Mouse (Mus musculus): ENCODE results near the gene Rbpjl. TPM values are rescaled to one million over a fixed set of nuclear protein-coding genes. Genes with fewer than 3 reads are reported as not detected.

Gene Rbpjl
- polyA plus RNA-seq, 1 experiment, result not detected

DNA sequence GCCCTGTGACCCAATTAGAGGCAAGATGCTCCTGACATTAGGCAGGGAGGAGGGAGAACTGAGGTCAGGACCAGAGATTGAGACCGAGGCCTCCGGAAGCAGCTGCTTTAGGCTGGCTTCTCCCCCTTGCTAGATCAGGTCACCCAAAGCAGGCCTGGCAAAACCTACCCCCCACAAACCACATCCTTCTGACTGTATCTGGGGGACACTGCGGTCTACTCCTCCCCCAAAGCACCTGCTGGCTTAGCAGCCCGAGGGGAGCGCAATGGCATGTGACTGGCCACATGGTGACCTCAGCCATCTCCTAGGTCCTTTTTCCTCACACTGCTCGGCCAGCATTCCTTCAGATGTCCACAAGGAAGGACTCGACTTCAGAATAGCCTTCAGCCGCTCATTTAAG is 38.2 kb downstream of the Rbpjl start:
- H3K27ac ChIP-seq (ENCODE audit: insufficient read depth, low read length), result peak overlapping the region; percentile 68; the same call in 1 of the 2 replicates
- peaks cover 13% of the 10 kb centered on the region for H3K4me1 ChIP-seq (ENCODE audit: control insufficient read depth, insufficient read depth, low read length)

DNA sequence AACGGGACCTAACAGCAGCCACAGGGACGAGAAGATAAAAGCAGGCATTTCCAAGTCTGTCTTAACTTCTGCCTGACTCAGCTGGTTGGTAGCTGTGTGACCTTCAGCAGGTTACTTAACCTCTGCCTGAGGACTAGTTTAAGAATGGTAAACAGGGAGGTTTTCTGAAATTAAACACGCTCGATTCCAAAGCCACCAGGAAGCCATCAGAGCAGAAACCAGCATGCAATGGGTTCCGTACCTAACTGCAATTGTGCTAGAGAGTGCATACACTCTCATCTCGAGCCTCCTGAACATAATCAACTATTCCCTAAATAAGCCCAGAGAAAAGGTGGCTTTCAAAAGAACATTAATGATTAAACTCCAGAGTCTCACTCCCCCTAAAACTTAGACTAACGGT is 38.8 kb downstream of the Rbpjl start:
- H3K4me1 ChIP-seq (ENCODE audit: control insufficient read depth, insufficient read depth, low read length), result peaks cover 12% of the 10 kb centered on the region
- no peak for TF ChIP-seq POLR2A (IDR thresholded peaks at IDR 0.05; ENCODE audit: low read depth, low read length)
- no peak for TF ChIP-seq CTCF (IDR thresholded peaks at IDR 0.05; ENCODE audit: borderline replicate concordance, insufficient read depth, low read length)

More for the DNA sequence above, 38.2 kb downstream of the Rbpjl start:
- no peak for TF ChIP-seq POLR2A (IDR thresholded peaks at IDR 0.05; ENCODE audit: low read depth, low read length)
- no peak for TF ChIP-seq CTCF (IDR thresholded peaks at IDR 0.05; ENCODE audit: borderline replicate concordance, insufficient read depth, low read length)
- peak overlapping the region; percentile 66 for H3K4me3 ChIP-seq (ENCODE audit: insufficient read depth, low read length)

DNA sequence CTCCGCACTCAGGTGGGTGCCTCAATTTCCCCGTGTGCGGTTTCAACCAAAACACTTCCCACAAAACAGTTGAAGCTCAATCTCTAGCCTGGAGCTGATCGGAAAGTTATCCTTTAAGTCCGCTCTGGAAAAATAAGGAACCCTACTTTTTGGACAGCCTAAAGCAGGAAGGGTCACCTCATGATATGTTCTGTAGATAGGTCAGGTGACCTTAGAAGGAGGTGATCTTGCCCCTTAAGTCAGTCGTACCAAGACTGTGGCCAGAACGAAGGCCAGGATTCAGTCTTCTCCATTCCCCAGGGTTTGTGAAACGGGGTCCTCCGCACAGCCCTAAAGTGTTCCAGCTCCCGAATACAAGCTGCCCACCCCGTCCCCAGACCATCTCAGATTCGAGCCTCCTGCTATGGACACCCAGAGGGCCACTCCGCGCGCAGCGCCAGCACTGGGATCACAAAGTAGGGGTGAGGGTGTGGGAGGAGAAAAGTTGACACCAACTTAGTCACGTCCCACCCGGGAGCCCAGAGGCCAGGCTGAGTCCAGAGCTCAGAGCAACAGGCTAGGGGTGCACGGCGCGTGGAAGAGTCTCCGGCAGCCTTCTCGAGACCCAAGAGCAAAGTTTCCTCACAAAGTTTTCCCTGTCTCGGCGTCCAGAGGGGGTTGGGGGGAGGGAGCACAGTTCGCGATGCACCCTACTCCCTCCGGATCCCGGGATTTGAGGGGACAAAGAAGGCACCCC is 39.5 kb downstream of the Rbpjl start:
- TF ChIP-seq POLR2A (IDR thresholded peaks at IDR 0.05; ENCODE audit: low read depth, low read length), result no peak; the same call in 1 of the 2 replicates
- no peak for TF ChIP-seq CTCF (IDR thresholded peaks at IDR 0.05; ENCODE audit: borderline replicate concordance, insufficient read depth, low read length)
- peak overlapping the region; percentile 66 for H3K4me3 ChIP-seq (ENCODE audit: insufficient read depth, low read length)
- H3K27ac ChIP-seq (ENCODE audit: insufficient read depth, low read length), result peak overlapping the region; percentile 68
- peaks cover 10% of the 10 kb centered on the region for H3K4me1 ChIP-seq (ENCODE audit: control insufficient read depth, insufficient read depth, low read length)

More for the DNA sequence above, 38.8 kb downstream of the Rbpjl start:
- Histone ChIP-seq H3K27ac (ENCODE audit: insufficient read depth, low read length) (peak overlapping the region; percentile 68; the same call in 1 of the 2 replicates), H3K4me3 (ENCODE audit: insufficient read depth, low read length) (peak overlapping the region; percentile 66)

DNA sequence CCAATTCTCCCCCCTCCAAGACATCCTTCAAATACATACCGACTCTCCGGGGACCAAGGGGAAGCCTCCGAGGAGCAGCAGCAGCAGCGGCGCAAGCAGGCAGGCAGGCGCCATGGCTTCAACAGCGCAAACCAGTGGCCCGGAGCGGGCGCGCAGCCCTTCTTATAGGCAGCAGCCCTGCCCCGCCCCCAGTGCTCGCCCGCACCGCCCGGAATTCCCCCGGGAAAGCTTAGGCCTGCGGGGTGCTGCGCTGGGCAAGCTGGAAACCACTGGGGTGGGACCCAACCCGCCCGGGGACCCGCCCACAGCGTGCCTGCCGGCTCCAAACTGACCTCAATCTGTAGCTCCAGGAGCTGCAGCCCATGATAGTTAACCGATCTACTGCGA is 40.1 kb downstream of the Rbpjl start:
- Histone ChIP-seq H3K4me1 (ENCODE audit: control insufficient read depth, insufficient read depth, low read length) (peaks cover 6% of the 10 kb centered on the region; the same call in 1 of the 2 replicates), H3K27ac (ENCODE audit: insufficient read depth, low read length) (peak overlapping the region; percentile 68), H3K4me3 (ENCODE audit: insufficient read depth, low read length) (peak overlapping the region; percentile 66)
- TF ChIP-seq POLR2A (IDR thresholded peaks at IDR 0.05; ENCODE audit: low read depth, low read length) (peak; percentile 98), CTCF (IDR thresholded peaks at IDR 0.05; ENCODE audit: borderline replicate concordance, insufficient read depth, low read length) (no peak)

DNA sequence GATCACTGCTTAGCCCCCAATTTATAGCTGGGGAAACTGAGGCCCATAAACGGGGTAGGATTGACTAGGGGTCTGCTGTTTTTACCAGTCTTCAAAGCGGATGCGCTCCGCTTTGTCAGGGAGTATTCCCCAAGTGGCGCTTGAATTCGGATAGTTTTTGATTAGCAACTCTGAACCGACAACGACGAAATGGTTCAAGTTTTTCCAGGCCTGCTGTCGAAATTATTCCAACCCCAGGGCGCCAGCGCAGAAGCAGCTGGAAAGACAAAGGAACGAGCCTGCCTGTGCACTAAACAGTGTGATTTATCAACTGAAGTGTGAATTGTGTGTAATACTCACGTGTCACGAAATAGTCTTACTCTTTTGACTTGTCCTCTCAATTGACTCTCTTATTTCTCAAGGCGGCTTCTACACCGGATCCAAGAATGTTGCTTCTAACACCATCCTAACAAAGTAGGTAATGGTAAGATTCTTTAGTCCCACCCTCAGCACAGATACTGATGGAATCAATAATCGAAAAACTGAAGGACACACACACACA is 40.6 kb downstream of the Rbpjl start, which contains the start of gene Sdc4:
Gene Sdc4 (minus strand): TSS at position 428 of the 541 bp plus-strand sequence.
- peaks cover 3% of the 10 kb centered on the region; the same call in 1 of the 2 replicates for H3K4me1 ChIP-seq (ENCODE audit: control insufficient read depth, insufficient read depth, low read length)
- TF ChIP-seq CTCF (IDR thresholded peaks at IDR 0.05; ENCODE audit: borderline replicate concordance, insufficient read depth, low read length), result no peak
- no peak for TF ChIP-seq POLR2A (IDR thresholded peaks at IDR 0.05; ENCODE audit: low read depth, low read length)
- H3K4me3 ChIP-seq (ENCODE audit: insufficient read depth, low read length), result peak within 1 kb of the TSS; percentile 66
- H3K27ac ChIP-seq (ENCODE audit: insufficient read depth, low read length), result peak within 1 kb of the TSS; percentile 68

DNA sequence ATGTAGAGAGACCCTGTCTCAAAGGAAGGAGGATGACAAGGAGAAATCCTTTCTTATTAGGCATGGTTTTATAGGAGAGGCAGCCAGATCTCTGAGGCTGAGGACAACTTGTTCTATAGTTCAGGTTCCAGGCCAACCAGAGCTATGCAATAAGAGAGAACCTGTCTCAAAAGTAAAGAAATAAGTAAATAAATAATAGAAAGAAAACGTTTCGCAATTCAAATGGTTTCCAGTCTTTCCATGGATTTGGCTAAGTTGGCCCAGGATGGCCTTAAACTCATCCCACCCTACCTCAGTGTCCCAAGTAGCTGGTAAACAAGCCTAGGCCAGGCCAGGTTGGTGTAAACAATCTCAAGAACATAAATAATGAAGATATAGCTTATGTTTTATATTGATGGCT is 41.8 kb downstream of the Rbpjl start:
- TF ChIP-seq CTCF (IDR thresholded peaks at IDR 0.05; ENCODE audit: borderline replicate concordance, insufficient read depth, low read length) (no peak), POLR2A (IDR thresholded peaks at IDR 0.05; ENCODE audit: low read depth, low read length) (no peak)
- no peaks in the 10 kb centered on the region for H3K4me1 ChIP-seq (ENCODE audit: control insufficient read depth, insufficient read depth, low read length)
- no peak overlapping the region for H3K4me3 ChIP-seq (ENCODE audit: insufficient read depth, low read length)
- no peak overlapping the region for H3K27ac ChIP-seq (ENCODE audit: insufficient read depth, low read length)

DNA sequence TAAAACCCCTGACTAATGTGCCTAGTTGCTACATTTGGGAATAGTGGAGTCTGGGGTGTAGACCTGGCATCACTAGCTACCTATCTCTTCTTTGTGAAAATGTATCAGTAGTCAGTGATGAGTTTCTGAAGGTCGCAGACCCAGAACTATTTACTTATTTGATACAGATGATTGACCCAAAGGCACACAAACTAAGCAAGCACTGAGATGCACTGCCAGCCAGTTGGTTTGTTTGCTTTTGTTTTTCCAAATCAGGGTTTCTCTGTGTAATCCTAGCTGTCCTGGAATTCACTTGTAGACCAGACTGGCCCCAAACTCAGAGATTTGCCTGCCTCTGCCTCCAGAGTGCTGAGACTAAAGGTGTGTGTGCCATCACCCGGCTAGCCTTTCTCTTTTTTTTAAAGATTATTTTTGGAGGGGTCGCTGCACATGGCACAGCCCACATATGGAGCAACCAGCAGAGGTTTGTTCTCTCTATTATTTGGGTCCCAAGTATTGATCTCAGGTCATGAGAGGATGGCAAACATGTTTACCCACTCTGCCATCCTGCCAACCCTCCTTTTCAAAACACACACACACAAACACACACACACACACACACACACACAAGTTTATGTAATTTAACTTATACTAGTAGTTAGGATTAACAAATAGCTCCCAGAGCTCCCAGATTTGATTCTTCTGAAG is 42.6 kb downstream of the Rbpjl start:
- TF ChIP-seq CTCF (IDR thresholded peaks at IDR 0.05; ENCODE audit: borderline replicate concordance, insufficient read depth, low read length) (no peak), POLR2A (IDR thresholded peaks at IDR 0.05; ENCODE audit: low read depth, low read length) (no peak)
- Histone ChIP-seq H3K4me3 (ENCODE audit: insufficient read depth, low read length) (no peak overlapping the region), H3K27ac (ENCODE audit: insufficient read depth, low read length) (no peak overlapping the region), H3K4me1 (ENCODE audit: control insufficient read depth, insufficient read depth, low read length) (no peaks in the 10 kb centered on the region)

DNA sequence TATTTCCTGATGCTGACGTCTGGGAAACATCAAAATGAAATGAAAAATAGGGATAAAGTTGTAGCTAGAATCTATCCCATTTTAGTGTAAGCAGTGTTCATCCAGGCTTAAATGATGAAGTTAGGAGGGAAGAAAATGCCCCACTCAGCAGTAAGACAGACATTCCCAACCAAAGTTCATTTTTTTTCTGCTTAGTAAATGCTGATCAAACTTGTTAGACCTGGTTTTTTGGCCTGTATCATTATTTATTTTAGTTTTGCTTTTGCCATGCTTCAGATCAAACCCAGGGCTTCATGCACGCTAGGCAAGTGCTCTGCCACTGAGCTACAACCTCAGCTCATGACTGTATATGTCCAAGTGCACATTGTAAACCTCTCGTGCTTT is 43.1 kb downstream of the Rbpjl start:
- H3K4me1 ChIP-seq (ENCODE audit: control insufficient read depth, insufficient read depth, low read length), result no peaks in the 10 kb centered on the region
- no peak overlapping the region for H3K27ac ChIP-seq (ENCODE audit: insufficient read depth, low read length)
- TF ChIP-seq POLR2A (IDR thresholded peaks at IDR 0.05; ENCODE audit: low read depth, low read length) (no peak), CTCF (IDR thresholded peaks at IDR 0.05; ENCODE audit: borderline replicate concordance, insufficient read depth, low read length) (no peak)
- H3K4me3 ChIP-seq (ENCODE audit: insufficient read depth, low read length), result no peak overlapping the region

DNA sequence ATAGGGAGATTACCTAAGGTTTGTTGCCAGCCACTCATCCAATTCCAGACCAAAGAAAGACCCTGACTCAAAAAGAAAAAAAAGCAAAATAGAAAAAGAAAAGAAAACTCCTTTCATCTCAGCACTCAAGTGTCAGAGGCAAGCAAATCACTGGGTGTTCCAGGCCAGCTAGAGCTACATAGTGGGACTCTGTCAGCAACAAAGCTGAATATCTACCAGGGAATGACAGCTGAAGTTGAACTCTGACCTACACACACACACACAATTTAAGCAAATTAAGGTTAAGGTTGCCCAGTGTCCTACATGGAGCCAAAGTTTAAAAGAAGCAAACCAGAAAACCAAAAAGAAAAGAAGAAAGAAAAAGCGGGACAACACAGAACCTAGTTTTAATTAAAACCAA is 45.2 kb downstream of the Rbpjl start:
- peaks cover 9% of the 10 kb centered on the region for H3K4me1 ChIP-seq (ENCODE audit: control insufficient read depth, insufficient read depth, low read length)
- no peak overlapping the region for H3K4me3 ChIP-seq (ENCODE audit: insufficient read depth, low read length)
- no peak overlapping the region for H3K27ac ChIP-seq (ENCODE audit: insufficient read depth, low read length)
- TF ChIP-seq POLR2A (IDR thresholded peaks at IDR 0.05; ENCODE audit: low read depth, low read length) (no peak), CTCF (IDR thresholded peaks at IDR 0.05; ENCODE audit: borderline replicate concordance, insufficient read depth, low read length) (no peak)
